28 mouse cellular contexts compared by ENCODE assay signal in the genomic region with DNA sequence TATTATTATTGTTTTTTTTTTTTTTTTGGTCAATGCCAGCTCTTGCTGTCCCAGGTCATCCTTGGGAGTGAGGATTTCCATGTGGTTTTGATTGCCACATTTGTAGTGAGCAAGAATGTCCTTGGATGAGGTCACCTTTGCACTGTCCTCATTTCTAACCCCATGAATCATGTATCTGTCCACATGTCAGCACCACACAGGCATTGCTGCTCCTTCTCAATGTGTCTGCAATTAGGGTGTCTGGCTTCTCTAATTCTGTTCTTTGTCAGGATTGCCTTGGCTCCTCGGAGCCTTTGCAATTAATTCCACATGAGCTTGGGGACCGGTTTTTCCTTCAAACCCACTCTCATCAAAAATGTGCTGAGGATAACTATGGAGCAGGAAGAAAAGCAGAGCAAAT.
DNase-seq lines count a peak whose midpoint lies in the region; ATAC-seq lines count a peak whose summit lies in the region.
"Had no signal": no experiment of that assay in that cellular context is flagged by ENCODE, and none has a peak within 500 bp of the region (broad histone marks: within the 10 kb centered on the region; RNA-seq: fewer than 3 reads in every experiment).

No protein-coding gene starts in this region.

- H3K27ac ChIP-seq in kidney, embryonic 16.5 days (ENCODE audit: low read length): no peak overlapping the region
- H3K27ac ChIP-seq: heart, embryonic 13.5 days; hindbrain, embryonic 14.5 days; kidney, postnatal 0 days; limb, embryonic 10.5 days; liver, embryonic 15.5 days; lung, embryonic 15.5 days; midbrain, embryonic 10.5 days; stomach, embryonic 15.5 days had no signal

- no peak for ATAC-seq in kidney, embryonic 16.5 days (ENCODE audit: low FRiP score, low TSS enrichment)
- no peak for ATAC-seq in megakaryocyte, adult 5-6 weeks (ENCODE audit: poor library complexity, severe bottlenecking)
- ATAC-seq: forebrain, embryonic 14.5 days; inflammation-experienced regulatory T-cells, adult 6 months; midbrain, embryonic 16.5 days had no signal

- no peaks in the 10 kb centered on the region for H3K4me1 ChIP-seq in kidney, embryonic 16.5 days (ENCODE audit: insufficient read depth, low read length)
- H3K4me1 ChIP-seq: liver, embryonic 15.5 days; lung, embryonic 15.5 days; stomach, embryonic 15.5 days had no signal

- 82% methylated on average over 2 of the region's 2 CpGs for WGBS in kidney, embryonic 16.5 days

- no peak overlapping the region for H3K9ac ChIP-seq in kidney, embryonic 16.5 days (replicated peaks; ENCODE audit: low read length)
- H3K9ac ChIP-seq: heart, embryonic 13.5 days; hindbrain, embryonic 14.5 days; liver, embryonic 15.5 days; lung, embryonic 15.5 days; stomach, embryonic 15.5 days had no signal

- no peaks in the 10 kb centered on the region for H3K27me3 ChIP-seq in kidney, embryonic 16.5 days (ENCODE audit: insufficient read depth, low read length)
- H3K27me3 ChIP-seq: heart, embryonic 13.5 days; liver, embryonic 15.5 days; lung, embryonic 15.5 days; stomach, embryonic 15.5 days had no signal

- DNase-seq in adrenal gland, adult 2 months: peak; percentile 69
- DNase-seq in adrenal gland, postnatal 4 days (ENCODE audit: low spot score in 2 of 2): no peak
- peak; percentile 30 for DNase-seq in adrenal gland, postnatal 10 days
- peak; percentile 10 for DNase-seq in embryo, embryonic 9.5 days (ENCODE audit: extremely low spot score)
- DNase-seq in yolk sac, embryonic 10.5 days (ENCODE audit: low spot score): peak; percentile 2
- DNase-seq: cerebellum, adult 11 months; cerebellum, postnatal 10 days; gastrocnemius, postnatal 14 days; heart, adult 18-20 months; heart, postnatal 14 days; kidney, adult 18-20 months; liver; lung, postnatal 4 days; thymus, postnatal 25 days had no signal

- no peaks in the 10 kb centered on the region for H3K9me3 ChIP-seq in kidney, embryonic 16.5 days (ENCODE audit: low read length)
- H3K9me3 ChIP-seq: heart, embryonic 13.5 days; limb, embryonic 10.5 days; liver, embryonic 15.5 days; lung, embryonic 15.5 days; midbrain, embryonic 10.5 days; stomach, embryonic 15.5 days had no signal

- H3K36me3 ChIP-seq in kidney, embryonic 16.5 days (ENCODE audit: insufficient read depth, low read length): no peaks in the 10 kb centered on the region
- H3K36me3 ChIP-seq: heart, embryonic 13.5 days; limb, embryonic 10.5 days; liver, embryonic 15.5 days; lung, embryonic 15.5 days; midbrain, embryonic 10.5 days; stomach, embryonic 15.5 days had no signal

- H3K4me2 ChIP-seq in kidney, embryonic 16.5 days (replicated peaks; ENCODE audit: low read depth, low read length): no peak overlapping the region
- H3K4me2 ChIP-seq: heart, embryonic 13.5 days; hindbrain, embryonic 14.5 days; liver, embryonic 15.5 days; lung, embryonic 15.5 days; stomach, embryonic 15.5 days had no signal

- H3K4me3 ChIP-seq in kidney, embryonic 16.5 days (ENCODE audit: low read length): no peak overlapping the region
- H3K4me3 ChIP-seq: erythroblast, embryonic 14.5 days; heart, embryonic 13.5 days; limb, embryonic 10.5 days; liver, embryonic 15.5 days; lung, embryonic 15.5 days; midbrain, embryonic 10.5 days; stomach, embryonic 15.5 days had no signal

Comparison
In these comparisons a context has a peak if more than half of its experiments do, and no peak if none do; other contexts are left out.
1. DNase-seq: peak in adrenal gland, adult 2 months (single experiment), adrenal gland, postnatal 10 days (single experiment), embryo, embryonic 9.5 days (single experiment) and yolk sac, embryonic 10.5 days (single experiment); none in adrenal gland, postnatal 4 days (0 of 2).